In genomic region chr3:89953420-89953819, GRCm38 (mm10) we compare ENCODE assay signal across 8 mouse cellular contexts. TPM values are rescaled to one million over a fixed set of nuclear protein-coding genes. Genes with fewer than 3 reads are reported as not detected.
A peak's percentile ranks its signal among the peaks of the same experiment; 100 is the strongest.
DNase-seq lines count a peak whose midpoint lies in the region; ATAC-seq and TF ChIP-seq lines count a peak whose summit lies in the region.

No protein-coding gene starts in this region.

- TF ChIP-seq EP300 in liver, embryonic 14.5 days (IDR thresholded peaks at IDR 0.05; ENCODE audit: low read depth) = no peak

- no peaks in the 10 kb centered on the region for H3K4me1 ChIP-seq in kidney, embryonic 15.5 days
- no peaks in the 10 kb centered on the region for H3K4me1 ChIP-seq in liver, embryonic 14.5 days (replicated peaks; ENCODE audit: control insufficient read depth in 2 of 2, insufficient read depth in 2 of 2, low read length in 1 of 2)

- peak; percentile 90 for DNase-seq in 3T3-L1 (ENCODE audit: low read depth, low spot score)
- DNase-seq in MN1 (ENCODE audit: low spot score) = peak; percentile 88
- DNase-seq in cerebellum, postnatal 25 days = peak; percentile 72 to 82
- DNase-seq in gastrocnemius, adult 8-10 months (ENCODE audit: low spot score in 2 of 2) = peak; percentile 47 to 59
- peak; percentile 40 to 56 (median 40) for DNase-seq in liver, embryonic 14.5 days (ENCODE audit: low read depth in 3 of 3, low spot score in 3 of 3)
- peak; percentile 73 for DNase-seq in ovary, postnatal 14 days (ENCODE audit: low spot score)
- peak; percentile 83 for DNase-seq in thymus, postnatal 14 days

- H3K27ac ChIP-seq in kidney, embryonic 15.5 days = no peak overlapping the region; the same call in 1 of the 2 replicates
- H3K27ac ChIP-seq in liver, embryonic 14.5 days = no peak overlapping the region

- no peak overlapping the region for H3K4me3 ChIP-seq in kidney, embryonic 15.5 days (replicated peaks)
- no peak overlapping the region for H3K4me3 ChIP-seq in liver, embryonic 14.5 days (ENCODE audit: insufficient read depth in 1 of 2, low read depth in 2 of 2, low read length in 2 of 2)

- TF ChIP-seq CTCF in liver, embryonic 14.5 days (IDR thresholded peaks at IDR 0.05; ENCODE audit: low read depth) = peak; percentile 93

- no peak overlapping the region for H3K9ac ChIP-seq in kidney, embryonic 15.5 days
- H3K9ac ChIP-seq in liver, embryonic 14.5 days (replicated peaks) = no peak overlapping the region

- peaks cover 97% of the 10 kb centered on the region for H3K36me3 ChIP-seq in kidney, embryonic 15.5 days
- H3K36me3 ChIP-seq in liver, embryonic 14.5 days (replicated peaks; ENCODE audit: control insufficient read depth, insufficient read depth, low read depth) = no peaks in the 10 kb centered on the region

- no peaks in the 10 kb centered on the region for H3K9me3 ChIP-seq in kidney, embryonic 15.5 days (replicated peaks)
- no peaks in the 10 kb centered on the region for H3K9me3 ChIP-seq in liver, embryonic 14.5 days (ENCODE audit: control insufficient read depth, low read length)

- H3K27me3 ChIP-seq in kidney, embryonic 15.5 days = no peaks in the 10 kb centered on the region
- H3K27me3 ChIP-seq in liver, embryonic 14.5 days (ENCODE audit: control insufficient read depth, insufficient read depth, low read length) = no peaks in the 10 kb centered on the region

- 3% methylated on average over 4 of the region's 4 CpGs for WGBS in kidney, embryonic 15.5 days
- WGBS in liver, embryonic 14.5 days (ENCODE audit: insufficient replicate concordance) = 9% methylated on average over 4 of the region's 4 CpGs

- 0 out of 2 replicates have a peak, but pooled peaks have one; percentile 15 for ATAC-seq in kidney, embryonic 15.5 days (replicated peaks; ENCODE audit: low FRiP score)
- no peak for ATAC-seq in liver, embryonic 14.5 days (ENCODE audit: insufficient read depth)

- no peak overlapping the region for H3K4me2 ChIP-seq in kidney, embryonic 15.5 days
- H3K4me2 ChIP-seq in liver, embryonic 14.5 days (ENCODE audit: low read depth) = no peak overlapping the region

RNA-seq across cellular contexts. Expression of gene Atp8b2, which starts 9.9 kb away (rescaled TPM):
- 1 to 10 TPM; 3.3 to 6.0 (median 4.3) TPM for total RNA-seq in gastrocnemius, adult 8-10 months (2022)
- 11.9 and 13.2 TPM in 2 replicates for polyA plus RNA-seq in kidney, embryonic 15.5 days (2015; fragmentation: Nextera tagmentation; extraction: Ambion mirVana)
- 2.9 and 3.4 TPM in 2 replicates for polyA plus RNA-seq in liver, embryonic 14.5 days (2012; rRNA removed)
- polyA plus RNA-seq in liver, embryonic 14.5 days (2014; fragmentation: Nextera tagmentation; extraction: Ambion mirVana) = 1.8 TPM in 2 replicates

RNA-seq across cellular contexts. Expression of gene Il6ra, which starts 40.4 kb away (rescaled TPM):
- total RNA-seq in gastrocnemius, adult 8-10 months (2022) = 10 to 100 TPM in 1 of 4 experiments, 1 to 10 TPM in 3; 1.6 to 11.5 (median 2.8) TPM
- 0.87 and 1.1 TPM in 2 replicates for polyA plus RNA-seq in kidney, embryonic 15.5 days (2015; fragmentation: Nextera tagmentation; extraction: Ambion mirVana)
- polyA plus RNA-seq in liver, embryonic 14.5 days (2012; rRNA removed) = 0.92 and 1.2 TPM in 2 replicates
- 1.3 and 1.9 TPM in 2 replicates for polyA plus RNA-seq in liver, embryonic 14.5 days (2014; fragmentation: Nextera tagmentation; extraction: Ambion mirVana)

RNA-seq across cellular contexts. Expression of gene Hax1, which starts 45.2 kb away (rescaled TPM):
- total RNA-seq in gastrocnemius, adult 8-10 months (2022) = 10 to 100 TPM; 47.1 to 65.2 (median 51.5) TPM
- polyA plus RNA-seq in kidney, embryonic 15.5 days (2015; fragmentation: Nextera tagmentation; extraction: Ambion mirVana) = 174 and 180 TPM in 2 replicates
- polyA plus RNA-seq in liver, embryonic 14.5 days (2012; rRNA removed) = 44.4 and 59.9 TPM in 2 replicates
- 107 and 108 TPM in 2 replicates for polyA plus RNA-seq in liver, embryonic 14.5 days (2014; fragmentation: Nextera tagmentation; extraction: Ambion mirVana)

Comparison
In these comparisons a context has a peak if more than half of its experiments do, and no peak if none do; other contexts are left out.
1. DNase-seq: peak in every context shown above with its lines; median percentile 90 in 3T3-L1; 88 in MN1; 83 in thymus, postnatal 14 days; 77 in cerebellum, postnatal 25 days; 73 in ovary, postnatal 14 days; 53 in gastrocnemius, adult 8-10 months; 40 in liver, embryonic 14.5 days.